In genomic region chr7:72589241-72589668, GRCm38 (mm10) we compare ENCODE assay signal across 10 mouse cellular contexts.
DNase-seq lines count a peak whose midpoint lies in the region; ATAC-seq lines count a peak whose summit lies in the region.
"Had no signal": no experiment of that assay in that cellular context is flagged by ENCODE, and none has a peak within 500 bp of the region (broad histone marks: within the 10 kb centered on the region; RNA-seq: fewer than 3 reads in every experiment).

No protein-coding gene starts in this region.

- ATAC-seq in lung, embryonic 15.5 days (ENCODE audit: borderline replicate concordance, extremely low read depth, low FRiP score, low TSS enrichment): peak; percentile 83; the same call in 1 of the 2 replicates
- no peak for ATAC-seq in midbrain, embryonic 11.5 days (ENCODE audit: low FRiP score)
- ATAC-seq in midbrain, embryonic 15.5 days (replicated peaks): no peak
- ATAC-seq: midbrain, embryonic 16.5 days had no signal

- H3K27ac ChIP-seq in lung, embryonic 15.5 days: peak overlapping the region; percentile 30; the same call in 1 of the 2 replicates
- no peak overlapping the region for H3K27ac ChIP-seq in midbrain, embryonic 11.5 days (ENCODE audit: low read depth, low read length)
- no peak overlapping the region for H3K27ac ChIP-seq in midbrain, embryonic 15.5 days
- H3K27ac ChIP-seq: heart, embryonic 13.5 days had no signal

- no peaks in the 10 kb centered on the region for H3K4me1 ChIP-seq in lung, embryonic 15.5 days
- no peaks in the 10 kb centered on the region for H3K4me1 ChIP-seq in midbrain, embryonic 11.5 days (ENCODE audit: control insufficient read depth, insufficient read depth, low read length)
- H3K4me1 ChIP-seq in midbrain, embryonic 15.5 days: no peaks in the 10 kb centered on the region
- H3K4me1 ChIP-seq: heart, embryonic 13.5 days had no signal

- no peak overlapping the region for H3K4me2 ChIP-seq in lung, embryonic 15.5 days
- H3K4me2 ChIP-seq in midbrain, embryonic 11.5 days: no peak overlapping the region
- no peak overlapping the region for H3K4me2 ChIP-seq in midbrain, embryonic 15.5 days
- H3K4me2 ChIP-seq: heart, embryonic 13.5 days had no signal

- H3K9ac ChIP-seq in lung, embryonic 15.5 days: no peak overlapping the region
- no peak overlapping the region for H3K9ac ChIP-seq in midbrain, embryonic 11.5 days (ENCODE audit: low read length)
- H3K9ac ChIP-seq in midbrain, embryonic 15.5 days: no peak overlapping the region
- H3K9ac ChIP-seq: heart, embryonic 13.5 days had no signal

- H3K36me3 ChIP-seq in lung, embryonic 15.5 days: no peaks in the 10 kb centered on the region
- H3K36me3 ChIP-seq in midbrain, embryonic 11.5 days (ENCODE audit: control insufficient read depth, insufficient read depth, low read length): no peaks in the 10 kb centered on the region
- H3K36me3 ChIP-seq in midbrain, embryonic 15.5 days (replicated peaks): no peaks in the 10 kb centered on the region
- H3K36me3 ChIP-seq: heart, embryonic 13.5 days had no signal

- DNase-seq in 3T3-L1 (ENCODE audit: low read depth, low spot score) (peak; percentile 95), MN1 (ENCODE audit: low spot score) (no peak)
- peak; percentile 70 for DNase-seq in Muller cell, postnatal 12 days (ENCODE audit: inconsistent ontology term)
- DNase-seq in heart, adult 8-10 months (ENCODE audit: low spot score): peak; percentile 59
- DNase-seq in midbrain, embryonic 11.5 days (ENCODE audit: low spot score, missing footprints): no peak
- DNase-seq: kidney, adult 2 months had no signal

- H3K9me3 ChIP-seq in lung, embryonic 15.5 days: no peaks in the 10 kb centered on the region
- H3K9me3 ChIP-seq in midbrain, embryonic 11.5 days (ENCODE audit: control insufficient read depth, low read length): no peaks in the 10 kb centered on the region
- H3K9me3 ChIP-seq in midbrain, embryonic 15.5 days: no peaks in the 10 kb centered on the region
- H3K9me3 ChIP-seq: heart, embryonic 13.5 days had no signal

- 34% methylated on average over 3 of the region's 3 CpGs for WGBS in lung, embryonic 15.5 days
- WGBS in midbrain, embryonic 11.5 days: 78% methylated on average over 3 of the region's 3 CpGs
- 68% methylated on average over 3 of the region's 3 CpGs for WGBS in midbrain, embryonic 15.5 days

- no peaks in the 10 kb centered on the region for H3K27me3 ChIP-seq in lung, embryonic 15.5 days
- H3K27me3 ChIP-seq in midbrain, embryonic 11.5 days (ENCODE audit: control insufficient read depth, insufficient read depth, low read length): no peaks in the 10 kb centered on the region
- H3K27me3 ChIP-seq in midbrain, embryonic 15.5 days (replicated peaks): no peaks in the 10 kb centered on the region
- H3K27me3 ChIP-seq: heart, embryonic 13.5 days had no signal

- no peak overlapping the region for H3K4me3 ChIP-seq in lung, embryonic 15.5 days
- no peak overlapping the region for H3K4me3 ChIP-seq in midbrain, embryonic 11.5 days (ENCODE audit: low read depth, low read length)
- H3K4me3 ChIP-seq in midbrain, embryonic 15.5 days: no peak overlapping the region
- H3K4me3 ChIP-seq: heart, embryonic 13.5 days had no signal

Comparison
In these comparisons a context has a peak if more than half of its experiments do, and no peak if none do; other contexts are left out.
1. DNase-seq: peak in 3T3-L1 (single experiment), Muller cell, postnatal 12 days (single experiment) and heart, adult 8-10 months (single experiment); none in MN1 (single experiment) and midbrain, embryonic 11.5 days (single experiment).